Mouse (Mus musculus): Measurements from ENCODE around the gene Sh3pxd2b.

- TF ChIP-seq CTCF (IDR thresholded peaks at IDR 0.05; ENCODE audit: low read depth), result no peak
- TF ChIP-seq EP300 (IDR thresholded peaks at IDR 0.05; ENCODE audit: low read depth), result no peak
Observed at GRCm38 (mm10) chr11:32309928-32310327, 37.7 kb upstream of the Sh3pxd2b start.
